Mouse (Mus musculus) embryo, embryonic 11.5 days (tissue): ENCODE data around the gene Dtd1.
"Not testable (repeated sequence)": the region's sequence is repeated elsewhere in the genome, so short reads cannot be mapped to it uniquely, and the experiment has no call there.

ENCODE experiments used
- DNase-seq: peaks from one replicate; pipeline ENCODE4 v3.0.0-alpha.2; 2012; ENCODE audit warnings: low read depth, low spot score

The Dtd1 gene

GRCm38 (mm10) chr2:144599831-144600687, at the start of gene Dtd1:
Gene Dtd1 (plus strand): TSS chr2:144599897.
- DNase-seq: peak; percentile 76

DNA sequence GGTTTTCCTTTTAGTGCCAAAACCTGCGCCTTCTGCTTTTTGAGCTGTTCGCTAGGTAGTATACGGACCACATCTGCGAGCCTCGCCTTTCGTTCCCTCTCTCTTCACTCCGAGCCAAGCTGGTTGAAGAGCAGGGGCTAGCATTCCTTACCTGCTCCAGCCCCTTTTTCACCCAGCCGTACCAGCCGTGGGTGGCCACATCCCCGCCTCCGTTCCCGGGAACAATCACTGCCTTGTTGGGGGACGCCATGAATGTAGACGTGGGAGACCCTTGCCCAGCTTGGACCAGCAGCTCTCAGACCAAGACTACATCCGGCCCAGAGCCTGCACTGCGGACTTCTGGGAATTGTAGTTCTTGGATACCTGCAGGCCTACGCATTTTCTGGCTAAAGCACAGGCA, 49.2 kb upstream of the Dtd1 start, which contains the start of gene Rbbp9:
Rbbp9 (minus strand) TSS at position 341 of the 400 bp plus-strand sequence.
- DNase-seq: peak; percentile 68

- DNase-seq: no peak
Measured at GRCm38 (mm10) chr2:144553905-144554304, 45.8 kb upstream of the Dtd1 start.

DNA sequence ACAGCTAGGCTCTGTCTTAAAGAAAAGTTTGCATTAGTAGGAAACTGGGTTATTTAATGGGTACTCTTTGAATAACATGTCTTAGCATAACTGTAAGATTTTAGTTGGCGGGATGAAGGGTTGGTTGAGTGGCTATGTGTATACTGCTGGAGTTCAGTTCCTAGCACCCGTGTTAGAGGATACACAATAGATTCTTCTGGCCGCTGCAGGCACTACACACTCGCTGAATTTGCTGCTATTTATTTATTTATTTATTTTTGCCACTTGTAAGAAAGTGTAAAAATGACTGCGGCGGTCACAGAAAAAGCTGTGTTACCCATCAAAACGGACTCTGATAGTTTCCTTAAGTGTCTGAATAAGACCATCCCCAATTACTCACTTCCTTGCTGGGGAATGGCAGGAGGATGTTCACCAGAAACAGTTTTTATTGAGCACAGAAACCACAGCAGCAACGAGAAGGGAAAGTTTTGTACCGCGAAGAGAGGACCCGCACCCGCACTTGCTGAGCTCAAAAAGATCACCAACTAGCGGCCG, 44.3 kb upstream of the Dtd1 start:
- DNase-seq: no peak

- peak; percentile 93 for DNase-seq
Measured at GRCm38 (mm10) chr2:144555820-144556552, 43.7 kb upstream of the Dtd1 start, which contains the start of gene Sec23b. Gene Sec23b (plus strand): TSS chr2:144556229.

DNA sequence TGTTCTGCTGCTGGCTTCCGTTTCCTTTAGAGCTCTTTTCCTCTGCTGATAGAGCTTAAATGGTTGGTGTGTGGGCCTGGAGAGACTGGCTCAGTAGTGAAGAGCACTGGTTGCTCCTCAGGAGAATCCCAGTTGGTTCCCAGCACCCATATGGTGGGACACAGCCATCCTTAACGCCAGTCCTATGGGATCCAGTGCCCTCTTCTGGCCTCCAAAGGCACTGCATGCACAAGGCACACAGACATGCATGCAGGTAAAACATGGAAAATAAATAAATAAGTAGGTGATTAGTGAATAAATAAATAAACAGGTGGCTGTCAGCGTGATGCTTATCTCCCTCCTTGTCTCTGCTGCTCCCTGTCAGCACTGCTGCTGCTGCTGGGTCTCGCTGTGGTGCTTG, 11.0 kb upstream of the Dtd1 start:
- DNase-seq: no peak

DNA sequence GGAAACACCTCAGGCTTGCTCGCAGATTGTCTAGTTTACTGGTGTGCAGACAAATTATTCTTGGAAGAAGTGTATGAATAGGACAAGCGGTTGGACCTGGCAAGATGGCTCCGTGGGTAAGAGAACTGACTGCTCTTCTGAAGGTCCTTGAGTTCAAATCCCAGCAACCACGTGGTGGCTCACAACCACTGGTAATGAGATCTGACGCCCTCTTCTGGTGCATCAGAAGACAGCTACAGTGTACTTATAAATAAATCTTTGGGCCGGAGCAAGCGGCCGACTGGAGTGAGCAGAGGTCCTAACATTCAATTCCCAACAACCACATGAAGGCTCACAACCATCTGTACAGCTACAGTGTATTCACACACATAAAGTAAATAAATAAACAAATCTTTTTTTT, 6.7 kb upstream of the Dtd1 start:
- not testable (repeated sequence) for DNase-seq

DNA sequence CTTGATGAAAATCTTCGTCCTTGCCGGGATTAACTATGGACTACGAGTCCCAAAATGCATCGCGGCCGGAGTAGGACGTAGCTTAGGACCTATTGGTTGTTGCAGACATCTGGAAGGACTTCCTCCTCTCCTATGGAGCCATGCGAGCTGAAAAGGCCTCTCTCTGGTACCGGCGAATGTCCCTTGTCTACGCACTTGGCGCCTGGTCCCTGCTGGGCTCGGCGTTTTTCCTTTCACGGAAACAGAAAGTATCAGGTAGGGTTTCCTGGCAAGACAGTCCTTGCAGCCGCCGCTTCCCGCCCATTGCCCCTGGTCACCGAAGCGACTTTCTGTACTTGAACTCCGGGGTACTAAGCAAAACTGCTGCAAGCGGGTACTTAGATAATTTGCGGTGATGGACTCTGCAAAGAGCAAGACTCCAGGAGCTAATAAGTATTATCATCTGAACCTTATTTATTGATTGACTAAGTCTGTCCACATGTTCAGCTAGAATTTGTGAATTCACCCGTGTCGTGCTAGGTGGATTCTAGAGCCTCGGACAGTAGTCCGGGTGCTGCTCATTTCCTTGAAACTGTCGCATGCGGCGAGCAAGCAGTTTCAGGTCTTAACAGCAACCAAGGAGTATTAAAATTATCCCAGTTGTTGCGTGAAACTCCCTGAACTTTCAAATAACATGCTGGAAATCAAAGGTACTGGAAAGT, 5.6 kb upstream of the Dtd1 start, which contains the start of gene Smim26:
Smim26 (plus strand) TSS at position 104 of the 701 bp plus-strand sequence.
- peak; percentile 60 for DNase-seq

- no peak for DNase-seq
Measured at GRCm38 (mm10) chr2:144598006-144598405, 1.7 kb upstream of the Dtd1 start.

DNA sequence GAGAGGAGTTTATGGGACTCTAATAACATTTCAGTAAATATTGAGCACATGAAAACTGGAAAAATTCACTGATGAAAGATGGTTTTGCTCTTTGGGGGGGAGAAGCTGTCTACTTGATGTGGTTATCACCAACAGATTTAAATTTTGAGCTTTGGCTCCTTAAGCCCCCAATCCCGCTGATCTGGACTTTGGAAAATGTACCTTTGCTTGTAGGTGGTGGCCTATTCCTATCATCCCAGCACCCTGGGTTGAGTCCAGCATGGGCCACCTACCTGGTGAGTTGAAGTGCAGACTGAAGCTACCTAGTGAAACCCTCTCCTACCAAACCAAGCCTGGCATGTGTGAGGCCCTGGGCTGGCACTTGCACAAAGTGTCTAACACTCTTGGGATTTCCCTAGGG, 1.9 kb downstream of the Dtd1 start:
- no peak for DNase-seq

- DNase-seq: no peak
Measured at GRCm38 (mm10) chr2:144613956-144614355, 14.3 kb downstream of the Dtd1 start.

DNA sequence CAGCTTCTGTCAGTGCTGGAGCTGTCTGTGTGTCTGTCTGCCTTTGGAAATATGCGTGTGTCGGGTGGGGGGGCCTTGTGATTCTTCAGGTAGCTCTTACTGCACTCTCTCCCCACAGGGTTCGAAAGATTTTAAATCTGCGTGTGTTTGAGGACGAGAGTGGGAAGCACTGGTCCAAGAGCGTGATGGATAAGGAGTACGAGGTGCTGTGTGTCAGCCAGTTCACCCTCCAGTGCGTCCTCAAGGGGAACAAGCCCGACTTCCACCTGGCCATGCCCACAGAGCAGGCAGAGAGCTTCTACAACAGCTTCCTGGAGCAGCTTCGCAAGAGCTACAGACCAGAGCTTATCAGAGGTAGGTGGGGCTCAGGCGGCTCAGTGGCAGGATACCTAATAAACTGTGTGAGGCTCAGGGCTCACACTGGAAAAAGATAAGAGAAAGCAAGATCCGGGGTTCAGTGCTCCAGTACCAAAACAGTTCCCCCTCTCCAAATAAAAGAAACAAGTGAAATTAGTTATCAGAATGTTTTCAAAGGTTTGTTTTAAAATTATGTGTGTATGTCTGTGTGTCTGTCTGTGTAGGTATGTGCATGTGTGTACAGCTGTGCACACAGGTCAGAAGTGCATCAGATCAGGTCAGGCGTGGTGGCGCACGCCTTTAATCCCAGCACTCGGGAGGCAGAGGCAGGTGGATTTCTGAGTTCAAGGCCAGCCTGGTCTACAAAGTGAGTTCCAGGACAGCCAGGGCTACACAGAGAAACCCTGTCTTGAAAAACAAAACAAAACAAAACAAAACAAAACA, 17.6 kb downstream of the Dtd1 start:
- no peak for DNase-seq

- no peak for DNase-seq
Measured at GRCm38 (mm10) chr2:144621491-144621890, 21.8 kb downstream of the Dtd1 start.

- DNase-seq: no peak
Measured at GRCm38 (mm10) chr2:144633551-144633950, 33.9 kb downstream of the Dtd1 start.

GRCm38 (mm10) chr2:144634231-144634630, 34.5 kb downstream of the Dtd1 start:
- DNase-seq: no peak

GRCm38 (mm10) chr2:144634729-144635128, 35.0 kb downstream of the Dtd1 start:
- no peak for DNase-seq

- DNase-seq: peak; percentile 47
Measured at GRCm38 (mm10) chr2:144635644-144636320, 36.1 kb downstream of the Dtd1 start.

- no peak for DNase-seq
Measured at GRCm38 (mm10) chr2:144637204-144637603, 37.5 kb downstream of the Dtd1 start.

DNA sequence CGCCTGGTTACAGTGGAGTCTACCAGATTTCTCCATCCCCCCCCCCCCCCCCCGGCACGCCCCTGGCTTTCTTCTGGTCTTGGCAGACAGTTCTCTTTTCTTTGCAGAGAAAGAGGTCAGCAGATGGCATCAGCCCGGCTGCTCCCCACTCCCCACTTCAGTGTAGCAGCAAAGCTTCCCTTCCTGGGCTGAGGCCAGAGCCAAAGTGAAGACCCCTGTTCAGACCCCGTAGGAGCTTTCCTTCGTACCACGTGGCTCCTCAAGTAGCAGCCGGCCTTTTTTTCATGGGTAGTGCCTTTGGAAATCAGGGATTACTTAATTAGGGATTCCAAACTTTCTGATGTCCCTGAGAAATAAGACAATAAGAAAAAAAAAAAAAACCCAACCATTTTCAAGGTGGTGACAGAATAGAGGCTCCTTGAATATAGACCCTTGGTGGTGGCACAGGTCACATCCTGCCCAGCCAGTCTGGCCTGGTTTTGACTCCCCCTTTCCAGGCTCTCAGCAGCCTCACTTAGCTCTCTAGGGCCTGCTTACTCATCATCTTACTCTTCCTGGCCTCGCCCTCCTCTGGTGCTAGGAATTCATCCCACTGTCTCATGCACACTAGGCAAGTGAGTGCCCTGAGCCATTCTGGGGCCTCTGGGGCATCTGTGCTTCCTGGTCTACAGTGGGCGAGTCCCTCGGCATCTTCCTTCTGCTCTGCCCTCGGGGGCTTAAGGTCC, 38.1 kb downstream of the Dtd1 start:
- DNase-seq: no peak

GRCm38 (mm10) chr2:144638719-144639118, 39.0 kb downstream of the Dtd1 start:
- DNase-seq: no peak
